Mouse (Mus musculus) liver, postnatal 0 days (tissue): ENCODE results near the gene Setd1b. TPM values are rescaled to one million over a fixed set of nuclear protein-coding genes. Genes with fewer than 3 reads are reported as not detected.

Experiments used
- ATAC-seq: fragments of 200-750 bp; cut with Nextera tagmentation; 2 replicates; pipeline ENCODE4 v1.8.0; 2017; ENCODE audit warnings: mild to moderate bottlenecking, moderate library complexity
- DNase-seq: peaks from one replicate; pipeline ENCODE4 v3.0.0-alpha.2; 2016
- H3K27ac ChIP-seq: fragments of 300-500 bp; sonication (generic); 2 replicates; pipeline ENCODE4 v1.5.1; 2014; ENCODE audit warnings: antibody characterized with exemption, moderate library complexity, mild to moderate bottlenecking, low read depth
- H3K27me3 ChIP-seq: fragments of 300-500 bp; sonication (generic); 2 replicates; pipeline ENCODE4 v1.6.1; 2014; ENCODE audit warnings: low read length, control low read depth, mixed read lengths; ENCODE audit not compliant: insufficient read depth
- H3K36me3 ChIP-seq: fragments of 300-500 bp; sonication (generic); replicated peaks from 2 replicates; pipeline ENCODE4 v1.6.1; 2014; ENCODE audit warnings: mild to moderate bottlenecking, control low read depth, low read length, moderate library complexity, mixed read lengths; ENCODE audit not compliant: insufficient read depth
- H3K4me1 ChIP-seq: fragments of 300-500 bp; sonication (generic); 2 replicates; pipeline ENCODE4 v1.6.1; 2014; ENCODE audit warnings: antibody characterized with exemption, mild to moderate bottlenecking, control low read depth; ENCODE audit not compliant: insufficient read depth
- H3K4me2 ChIP-seq: fragments of 300-500 bp; sonication (generic); 2 replicates; pipeline ENCODE4 v1.6.1; 2014; ENCODE audit warnings: low read depth, mild to moderate bottlenecking, low read length, moderate library complexity, mixed read lengths
- H3K4me3 ChIP-seq: fragments of 300-500 bp; sonication (generic); 2 replicates; pipeline ENCODE4 v1.5.1; 2014; ENCODE audit warnings: low read depth, low read length
- H3K9ac ChIP-seq: fragments of 300-500 bp; sonication (generic); replicated peaks from 2 replicates; pipeline ENCODE4 v1.6.1; 2014; ENCODE audit warnings: mild to moderate bottlenecking, moderate library complexity
- H3K9me3 ChIP-seq: fragments of 300-500 bp; sonication (generic); 2 replicates; pipeline ENCODE4 v1.6.1; 2016; ENCODE audit warnings: mild to moderate bottlenecking, control low read depth, low read length, mixed read lengths
- CTCF ChIP-seq: sonication (generic); IDR thresholded peaks from 2 replicates; pipeline ENCODE4 v1.5.1; 2016; ENCODE audit warnings: antibody characterized with exemption, low read depth
- EP300 ChIP-seq: IDR thresholded peaks from 2 replicates; pipeline ENCODE4 v1.6.1; 2016; ENCODE audit warnings: antibody characterized with exemption, low read depth, mild to moderate bottlenecking
- WGBS: fragments of 180-500 bp; shearing (Covaris S2); extraction: QIAGEN DNeasy Blood & Tissue Kit; methylation state at CpG from one replicate; pipeline ENCODE4 v1.1.7; 2014; ENCODE audit not compliant: insufficient replicate concordance; 5-methylcytosine and 5-hydroxymethylcytosine counted together
- polyA plus RNA-seq: library from polyadenylated mRNA; unstranded; fragments of >200 nt; fragmentation: Nextera tagmentation; extraction: Ambion mirVana; gene quantifications from 2 replicates; pipeline ENCODE4 v1.2.1, GENCODE M21; 2015

The Setd1b gene
- polyA plus RNA-seq, 1 experiment from 2014 or later, result 3.6 TPM

GRCm38 (mm10) chr5:123152901-123153300 is 10.9 kb downstream of the Setd1b start:
- Histone ChIP-seq H3K27me3 (no peaks in the 10 kb centered on the region), H3K9me3 (no peaks in the 10 kb centered on the region), H3K4me2 (0 out of 2 replicates have a peak overlapping the region, but pooled peaks have one; percentile 30), H3K4me1 (peaks cover 37% of the 10 kb centered on the region), H3K36me3 (peaks cover 71% of the 10 kb centered on the region), H3K27ac (no peak overlapping the region), H3K9ac (no peak overlapping the region), H3K4me3 (no peak overlapping the region)
- WGBS, result 67% methylated on average over 1 of the region's 1 CpGs
- TF ChIP-seq EP300 (no peak), CTCF (no peak)
- DNase-seq, result no peak
- ATAC-seq, result no peak

- H3K9me3 ChIP-seq, result no peaks in the 10 kb centered on the region
- peaks cover 81% of the 10 kb centered on the region for H3K36me3 ChIP-seq
- no peak overlapping the region for H3K4me3 ChIP-seq
- DNase-seq (peak; percentile 80), ATAC-seq (peak; percentile 51)
- TF ChIP-seq CTCF (peak; percentile 92), EP300 (no peak)
- no peak overlapping the region for H3K4me2 ChIP-seq
- WGBS, result 53% methylated on average over 7 of the region's 7 CpGs
- no peak overlapping the region for H3K9ac ChIP-seq
- H3K27ac ChIP-seq, result no peak overlapping the region
- peaks cover 16% of the 10 kb centered on the region for H3K4me1 ChIP-seq
- no peaks in the 10 kb centered on the region for H3K27me3 ChIP-seq
Observed at GRCm38 (mm10) chr5:123155425-123155824, 13.4 kb downstream of the Setd1b start.

GRCm38 (mm10) chr5:123156763-123157162 is 14.8 kb downstream of the Setd1b start:
- H3K9me3 ChIP-seq, result no peaks in the 10 kb centered on the region
- DNase-seq (peak; percentile 34), ATAC-seq (no peak)
- no peak for TF ChIP-seq EP300
- peak; percentile 65 for TF ChIP-seq CTCF
- no peaks in the 10 kb centered on the region for H3K27me3 ChIP-seq
- no peak overlapping the region for H3K4me3 ChIP-seq
- no peak overlapping the region for H3K4me2 ChIP-seq
- H3K9ac ChIP-seq, result no peak overlapping the region
- H3K27ac ChIP-seq, result no peak overlapping the region
- peaks cover 4% of the 10 kb centered on the region for H3K4me1 ChIP-seq
- H3K36me3 ChIP-seq, result peaks cover 89% of the 10 kb centered on the region
- WGBS, result 89% methylated on average over 12 of the region's 12 CpGs

- Histone ChIP-seq H3K9me3 (no peaks in the 10 kb centered on the region), H3K4me2 (no peak overlapping the region), H3K4me3 (no peak overlapping the region), H3K4me1 (no peaks in the 10 kb centered on the region), H3K27ac (no peak overlapping the region), H3K9ac (no peak overlapping the region), H3K27me3 (no peaks in the 10 kb centered on the region), H3K36me3 (peaks cover 88% of the 10 kb centered on the region)
- ATAC-seq, result no peak
- DNase-seq, result no peak
- 79% methylated on average over 4 of the region's 4 CpGs for WGBS
- TF ChIP-seq CTCF (no peak), EP300 (no peak)
Observed at GRCm38 (mm10) chr5:123157972-123158371, 16.0 kb downstream of the Setd1b start.

GRCm38 (mm10) chr5:123159446-123159845 is 17.5 kb downstream of the Setd1b start:
- Histone ChIP-seq H3K27ac (no peak overlapping the region), H3K27me3 (no peaks in the 10 kb centered on the region), H3K4me2 (no peak overlapping the region), H3K36me3 (peaks cover 91% of the 10 kb centered on the region), H3K9ac (no peak overlapping the region), H3K4me1 (no peaks in the 10 kb centered on the region), H3K9me3 (no peaks in the 10 kb centered on the region), H3K4me3 (no peak overlapping the region)
- 91% methylated on average over 4 of the region's 4 CpGs for WGBS
- TF ChIP-seq CTCF (no peak), EP300 (no peak)
- ATAC-seq (no peak), DNase-seq (no peak)

GRCm38 (mm10) chr5:123159866-123160265 is 17.9 kb downstream of the Setd1b start:
- DNase-seq (no peak), ATAC-seq (no peak)
- Histone ChIP-seq H3K9me3 (no peaks in the 10 kb centered on the region), H3K4me1 (no peaks in the 10 kb centered on the region), H3K27me3 (no peaks in the 10 kb centered on the region), H3K9ac (no peak overlapping the region), H3K4me2 (no peak overlapping the region), H3K36me3 (peaks cover 90% of the 10 kb centered on the region), H3K27ac (no peak overlapping the region), H3K4me3 (no peak overlapping the region)
- WGBS, result 92% methylated on average over 15 of the region's 15 CpGs
- TF ChIP-seq CTCF, result no peak
- TF ChIP-seq EP300, result no peak

GRCm38 (mm10) chr5:123160341-123160740 is 18.3 kb downstream of the Setd1b start:
- Histone ChIP-seq H3K9ac (no peak overlapping the region), H3K4me3 (no peak overlapping the region), H3K9me3 (no peaks in the 10 kb centered on the region), H3K4me1 (no peaks in the 10 kb centered on the region), H3K4me2 (no peak overlapping the region), H3K27me3 (no peaks in the 10 kb centered on the region), H3K36me3 (peaks cover 85% of the 10 kb centered on the region), H3K27ac (no peak overlapping the region)
- no peak for TF ChIP-seq CTCF
- no peak for TF ChIP-seq EP300
- DNase-seq, result no peak
- 80% methylated on average over 14 of the region's 15 CpGs for WGBS
- no peak for ATAC-seq
